Mouse (Mus musculus) stomach, postnatal 0 days (tissue): Measurements from ENCODE around the gene Ush1c.

Experiments used
- CTCF ChIP-seq: IDR thresholded peaks from 2 replicates; pipeline ENCODE4 v1.5.1; 2016; ENCODE audit warnings: antibody characterized with exemption, low read depth, mild to moderate bottlenecking, moderate library complexity
- EP300 ChIP-seq: optimal IDR thresholded peaks from 2 replicates; pipeline ENCODE3; 2016; ENCODE audit warnings: antibody characterized with exemption

DNA sequence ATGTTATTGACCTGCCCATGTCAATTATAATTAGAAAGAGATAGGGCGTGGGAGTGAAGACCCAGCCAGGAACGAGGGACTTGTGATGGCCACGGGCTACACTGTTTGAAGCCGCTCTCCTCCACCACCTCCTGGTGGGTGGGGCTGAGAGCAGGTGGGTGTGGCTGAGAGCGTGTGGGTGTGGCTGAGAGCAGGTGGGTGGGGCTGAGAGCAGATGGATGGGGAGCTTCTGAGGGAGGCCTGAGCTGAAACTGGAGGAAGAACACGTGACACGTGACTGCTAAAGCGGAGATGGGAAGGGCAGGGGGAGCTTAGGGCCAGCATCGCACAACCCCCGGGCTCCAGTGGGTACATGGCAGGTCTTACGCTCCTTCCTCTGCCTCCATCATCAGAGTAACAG, 19.9 kb downstream of the Ush1c start:
- TF ChIP-seq CTCF (no peak), EP300 (no peak)
